Mouse (Mus musculus) liver, postnatal 0 days (tissue): ENCODE data around the gene Ergic2. TPM values are rescaled to one million over a fixed set of nuclear protein-coding genes. Genes with fewer than 3 reads are reported as not detected.

Experiments used
- ATAC-seq: fragments of 200-750 bp; cut with Nextera tagmentation; 2 replicates; pipeline ENCODE4 v1.8.0; 2017; ENCODE audit warnings: mild to moderate bottlenecking, moderate library complexity
- DNase-seq: peaks from one replicate; pipeline ENCODE4 v3.0.0-alpha.2; 2016
- H3K27ac ChIP-seq: fragments of 300-500 bp; sonication (generic); 2 replicates; pipeline ENCODE4 v1.5.1; 2014; ENCODE audit warnings: antibody characterized with exemption, moderate library complexity, mild to moderate bottlenecking, low read depth
- H3K27me3 ChIP-seq: fragments of 300-500 bp; sonication (generic); 2 replicates; pipeline ENCODE4 v1.6.1; 2014; ENCODE audit warnings: low read length, control low read depth, mixed read lengths; ENCODE audit not compliant: insufficient read depth
- H3K36me3 ChIP-seq: fragments of 300-500 bp; sonication (generic); replicated peaks from 2 replicates; pipeline ENCODE4 v1.6.1; 2014; ENCODE audit warnings: mild to moderate bottlenecking, control low read depth, low read length, moderate library complexity, mixed read lengths; ENCODE audit not compliant: insufficient read depth
- H3K4me1 ChIP-seq: fragments of 300-500 bp; sonication (generic); 2 replicates; pipeline ENCODE4 v1.6.1; 2014; ENCODE audit warnings: antibody characterized with exemption, mild to moderate bottlenecking, control low read depth; ENCODE audit not compliant: insufficient read depth
- H3K4me2 ChIP-seq: fragments of 300-500 bp; sonication (generic); 2 replicates; pipeline ENCODE4 v1.6.1; 2014; ENCODE audit warnings: low read depth, mild to moderate bottlenecking, low read length, moderate library complexity, mixed read lengths
- H3K4me3 ChIP-seq: fragments of 300-500 bp; sonication (generic); 2 replicates; pipeline ENCODE4 v1.5.1; 2014; ENCODE audit warnings: low read depth, low read length
- H3K9ac ChIP-seq: fragments of 300-500 bp; sonication (generic); replicated peaks from 2 replicates; pipeline ENCODE4 v1.6.1; 2014; ENCODE audit warnings: mild to moderate bottlenecking, moderate library complexity
- H3K9me3 ChIP-seq: fragments of 300-500 bp; sonication (generic); 2 replicates; pipeline ENCODE4 v1.6.1; 2016; ENCODE audit warnings: mild to moderate bottlenecking, control low read depth, low read length, mixed read lengths
- CTCF ChIP-seq: sonication (generic); IDR thresholded peaks from 2 replicates; pipeline ENCODE4 v1.5.1; 2016; ENCODE audit warnings: antibody characterized with exemption, low read depth
- EP300 ChIP-seq: IDR thresholded peaks from 2 replicates; pipeline ENCODE4 v1.6.1; 2016; ENCODE audit warnings: antibody characterized with exemption, low read depth, mild to moderate bottlenecking
- WGBS: fragments of 180-500 bp; shearing (Covaris S2); extraction: QIAGEN DNeasy Blood & Tissue Kit; methylation state at CpG from one replicate; pipeline ENCODE4 v1.1.7; 2014; ENCODE audit not compliant: insufficient replicate concordance; 5-methylcytosine and 5-hydroxymethylcytosine counted together
- polyA plus RNA-seq: library from polyadenylated mRNA; unstranded; fragments of >200 nt; fragmentation: Nextera tagmentation; extraction: Ambion mirVana; gene quantifications from 2 replicates; pipeline ENCODE4 v1.2.1, GENCODE M21; 2015

Gene Ergic2
- polyA plus RNA-seq, 1 experiment from 2014 or later, result 102 TPM

GRCm38 (mm10) chr6:148142421-148142820, 69.8 kb downstream of the Ergic2 start:
- Histone ChIP-seq H3K4me3 (no peak overlapping the region), H3K9ac (no peak overlapping the region), H3K27ac (no peak overlapping the region), H3K27me3 (no peaks in the 10 kb centered on the region), H3K4me1 (no peaks in the 10 kb centered on the region), H3K4me2 (no peak overlapping the region), H3K9me3 (peaks cover 3% of the 10 kb centered on the region), H3K36me3 (no peaks in the 10 kb centered on the region)
- ATAC-seq (no peak), DNase-seq (no peak)
- TF ChIP-seq CTCF (no peak), EP300 (no peak)
- 75% methylated on average over 1 of the region's 1 CpGs for WGBS

GRCm38 (mm10) chr6:148141874-148142273, 70.3 kb downstream of the Ergic2 start:
- Histone ChIP-seq H3K27ac (no peak overlapping the region), H3K4me2 (no peak overlapping the region), H3K9me3 (peaks cover 3% of the 10 kb centered on the region), H3K36me3 (no peaks in the 10 kb centered on the region), H3K27me3 (no peaks in the 10 kb centered on the region), H3K4me1 (no peaks in the 10 kb centered on the region), H3K4me3 (no peak overlapping the region), H3K9ac (no peak overlapping the region)
- TF ChIP-seq EP300 (no peak), CTCF (peak; percentile 24; the same call in 1 of the 2 replicates)
- ATAC-seq (no peak), DNase-seq (no peak)
- WGBS, result 74% methylated on average over 5 of the region's 5 CpGs

- H3K4me2 ChIP-seq, result no peak overlapping the region
- H3K9ac ChIP-seq, result no peak overlapping the region
- no peak overlapping the region for H3K27ac ChIP-seq
- H3K9me3 ChIP-seq, result peaks cover 3% of the 10 kb centered on the region
- no peaks in the 10 kb centered on the region for H3K27me3 ChIP-seq
- TF ChIP-seq CTCF (no peak), EP300 (no peak)
- H3K4me3 ChIP-seq, result no peak overlapping the region
- ATAC-seq (no peak), DNase-seq (no peak)
- 79% methylated on average over 6 of the region's 6 CpGs for WGBS
- H3K36me3 ChIP-seq, result no peaks in the 10 kb centered on the region
- H3K4me1 ChIP-seq, result no peaks in the 10 kb centered on the region
Observed at GRCm38 (mm10) chr6:148139288-148139995, 72.7 kb downstream of the Ergic2 start.

GRCm38 (mm10) chr6:148135769-148136382, 76.3 kb downstream of the Ergic2 start:
- H3K9me3 ChIP-seq, result no peaks in the 10 kb centered on the region
- no peaks in the 10 kb centered on the region for H3K36me3 ChIP-seq
- WGBS, result 25% methylated on average over 9 of the region's 9 CpGs
- no peaks in the 10 kb centered on the region for H3K27me3 ChIP-seq
- H3K4me2 ChIP-seq, result no peak overlapping the region
- no peaks in the 10 kb centered on the region for H3K4me1 ChIP-seq
- DNase-seq (peak; percentile 79), ATAC-seq (peak; percentile 64; the same call in 1 of the 2 replicates)
- H3K27ac ChIP-seq, result no peak overlapping the region
- H3K4me3 ChIP-seq, result no peak overlapping the region
- TF ChIP-seq CTCF, result peak; percentile 93
- TF ChIP-seq EP300, result no peak
- no peak overlapping the region for H3K9ac ChIP-seq

GRCm38 (mm10) chr6:148133536-148133935, 78.6 kb downstream of the Ergic2 start:
- Histone ChIP-seq H3K4me1 (no peaks in the 10 kb centered on the region), H3K36me3 (no peaks in the 10 kb centered on the region), H3K9ac (no peak overlapping the region), H3K27me3 (no peaks in the 10 kb centered on the region), H3K4me3 (no peak overlapping the region), H3K9me3 (no peaks in the 10 kb centered on the region), H3K27ac (no peak overlapping the region), H3K4me2 (no peak overlapping the region)
- no peak for TF ChIP-seq EP300
- TF ChIP-seq CTCF, result no peak
- no peak for ATAC-seq
- DNase-seq, result no peak

GRCm38 (mm10) chr6:148132314-148132713, 79.9 kb downstream of the Ergic2 start:
- DNase-seq, result no peak
- H3K4me3 ChIP-seq, result no peak overlapping the region
- H3K9ac ChIP-seq, result no peak overlapping the region
- H3K9me3 ChIP-seq, result no peaks in the 10 kb centered on the region
- no peaks in the 10 kb centered on the region for H3K27me3 ChIP-seq
- no peak overlapping the region for H3K4me2 ChIP-seq
- WGBS, result 75% methylated on average over 10 of the region's 10 CpGs
- no peaks in the 10 kb centered on the region for H3K36me3 ChIP-seq
- no peaks in the 10 kb centered on the region for H3K4me1 ChIP-seq
- no peak for ATAC-seq
- TF ChIP-seq EP300 (no peak), CTCF (no peak)
- H3K27ac ChIP-seq, result no peak overlapping the region

Other genes with a start within 250 kb of the Ergic2 start
- gene Far2, start 165.1 kb downstream of the Ergic2 start, polyA plus RNA-seq, result 1.1 and 1.2 TPM in 2 replicates
- gene Tmtc1, start 232.0 kb upstream of the Ergic2 start, polyA plus RNA-seq, result 0.11 and 0.12 TPM in 2 replicates